Mouse (Mus musculus) intestine, embryonic 14.5 days (tissue): ENCODE measurements around the gene Gna12. TPM values are rescaled to one million over a fixed set of nuclear protein-coding genes. Genes with fewer than 3 reads are reported as not detected.

Experiments
- ATAC-seq: fragments of 200-750 bp; cut with Nextera tagmentation; replicated peaks from 2 replicates; pipeline ENCODE4 v1.8.0; 2017; ENCODE audit warnings: low read depth, moderate number of reproducible peaks, moderate TSS enrichment, moderate library complexity; ENCODE audit not compliant: low FRiP score, low TSS enrichment
- DNase-seq: peaks from one replicate; pipeline ENCODE4 v3.0.0-alpha.2; 2018; ENCODE audit warnings: low spot score
- H3K27ac ChIP-seq: fragments of 300-500 bp; sonication (generic); 2 replicates; pipeline ENCODE4 v1.5.1; 2014; ENCODE audit warnings: low read depth, mild to moderate bottlenecking, control low read depth
- H3K27me3 ChIP-seq: fragments of 300-500 bp; sonication (generic); replicated peaks from 2 replicates; pipeline ENCODE4 v1.6.1; 2014; ENCODE audit warnings: low read length, control low read depth; ENCODE audit not compliant: control insufficient read depth, insufficient read depth
- H3K36me3 ChIP-seq: fragments of 300-500 bp; sonication (generic); 2 replicates; pipeline ENCODE4 v1.6.1; 2014; ENCODE audit warnings: low read length, control low read depth; ENCODE audit not compliant: control insufficient read depth, insufficient read depth
- H3K4me1 ChIP-seq: fragments of 300-500 bp; sonication (generic); replicated peaks from 2 replicates; pipeline ENCODE4 v1.6.1; 2014; ENCODE audit warnings: low read length, control low read depth, mixed read lengths; ENCODE audit not compliant: control insufficient read depth, insufficient read depth
- H3K4me2 ChIP-seq: fragments of 300-500 bp; sonication (generic); 2 replicates; pipeline ENCODE4 v1.6.1; 2014; ENCODE audit warnings: low read length
- H3K4me3 ChIP-seq: fragments of 300-500 bp; sonication (generic); 2 replicates; pipeline ENCODE4 v1.5.1; 2014; ENCODE audit warnings: low read depth, low read length, control low read depth, mixed read lengths
- H3K9ac ChIP-seq: fragments of 300-500 bp; sonication (generic); 2 replicates; pipeline ENCODE4 v1.6.1; 2014; ENCODE audit warnings: mild to moderate bottlenecking, low read length
- H3K9me3 ChIP-seq: fragments of 300-500 bp; sonication (generic); 2 replicates; pipeline ENCODE4 v1.6.1; 2016; ENCODE audit warnings: low read length, control low read depth; ENCODE audit not compliant: control insufficient read depth
- WGBS: fragments of 180-500 bp; shearing (Covaris S2); extraction: QIAGEN DNeasy Blood & Tissue Kit; methylation state at CpG from one replicate; pipeline ENCODE4 v1.1.7; 2014; 5-methylcytosine and 5-hydroxymethylcytosine counted together
- polyA plus RNA-seq: library from polyadenylated mRNA; unstranded; fragments of >200 nt; fragmentation: Nextera tagmentation; extraction: Ambion mirVana; gene quantifications from 2 replicates; pipeline ENCODE4 v1.2.1, GENCODE M21; 2014

Gene Gna12
- polyA plus RNA-seq, 1 experiment from 2014 or later, result 17.7 TPM

DNA sequence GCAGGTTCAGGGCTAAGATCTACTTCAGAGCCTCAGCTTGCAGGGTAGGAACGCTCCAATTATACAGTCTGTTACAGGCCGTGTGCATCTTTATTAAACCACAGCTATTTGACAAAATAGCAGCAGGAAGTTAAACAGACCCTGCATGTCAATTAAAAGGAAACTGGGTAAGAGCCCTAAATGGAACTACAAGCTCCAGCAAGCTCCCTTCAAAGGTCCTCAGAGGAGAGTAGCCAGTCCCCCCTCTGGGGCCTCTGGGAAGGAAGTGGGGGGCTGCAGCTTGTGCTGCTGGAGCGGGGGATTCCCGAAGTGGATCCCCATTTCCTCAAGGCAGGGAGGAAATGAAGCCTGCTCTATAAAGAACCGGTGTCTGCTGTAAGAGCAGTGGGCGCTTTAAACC is 58.6 kb downstream of the Gna12 start:
- 0 out of 2 replicates have a peak overlapping the region, but pooled peaks have one; percentile 16 for H3K4me2 ChIP-seq
- H3K9ac ChIP-seq, result 0 out of 2 replicates have a peak overlapping the region, but pooled peaks have one; percentile 13
- DNase-seq (no peak), ATAC-seq (no peak)
- H3K36me3 ChIP-seq, result peaks cover 6% of the 10 kb centered on the region; the same call in 1 of the 2 replicates
- H3K4me3 ChIP-seq, result no peak overlapping the region
- no peaks in the 10 kb centered on the region for H3K9me3 ChIP-seq
- H3K27ac ChIP-seq, result peak overlapping the region; percentile 83
- peaks cover 37% of the 10 kb centered on the region for H3K4me1 ChIP-seq
- H3K27me3 ChIP-seq, result no peaks in the 10 kb centered on the region
- 28% methylated on average over 6 of the region's 6 CpGs for WGBS

DNA sequence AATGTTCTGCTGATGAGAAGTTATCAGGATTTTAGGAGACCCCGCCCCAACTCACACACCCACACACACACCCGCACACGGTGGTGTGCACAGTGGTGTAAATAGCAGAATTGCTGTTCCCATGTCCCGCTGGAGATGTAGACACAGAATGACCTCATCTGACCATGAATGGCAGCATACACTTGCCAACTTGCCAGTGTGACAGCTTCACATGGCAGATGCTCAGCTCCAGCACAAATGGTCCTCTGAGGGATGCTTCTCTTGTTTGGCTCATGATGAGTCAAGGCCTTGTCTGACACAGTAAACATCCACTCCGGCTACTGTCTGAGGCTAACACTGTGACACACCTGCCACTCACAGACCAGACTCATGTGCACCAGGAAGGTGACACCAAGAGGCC is 61.9 kb downstream of the Gna12 start:
- Histone ChIP-seq H3K9ac (no peak overlapping the region), H3K4me1 (peaks cover 40% of the 10 kb centered on the region), H3K4me2 (no peak overlapping the region), H3K27ac (peak overlapping the region; percentile 85), H3K9me3 (no peaks in the 10 kb centered on the region), H3K4me3 (no peak overlapping the region), H3K36me3 (no peaks in the 10 kb centered on the region), H3K27me3 (no peaks in the 10 kb centered on the region)
- 0 out of 2 replicates have a peak, but pooled peaks have one; percentile 29 for ATAC-seq
- no peak for DNase-seq
- WGBS, result 70% methylated on average over 5 of the region's 5 CpGs

DNA sequence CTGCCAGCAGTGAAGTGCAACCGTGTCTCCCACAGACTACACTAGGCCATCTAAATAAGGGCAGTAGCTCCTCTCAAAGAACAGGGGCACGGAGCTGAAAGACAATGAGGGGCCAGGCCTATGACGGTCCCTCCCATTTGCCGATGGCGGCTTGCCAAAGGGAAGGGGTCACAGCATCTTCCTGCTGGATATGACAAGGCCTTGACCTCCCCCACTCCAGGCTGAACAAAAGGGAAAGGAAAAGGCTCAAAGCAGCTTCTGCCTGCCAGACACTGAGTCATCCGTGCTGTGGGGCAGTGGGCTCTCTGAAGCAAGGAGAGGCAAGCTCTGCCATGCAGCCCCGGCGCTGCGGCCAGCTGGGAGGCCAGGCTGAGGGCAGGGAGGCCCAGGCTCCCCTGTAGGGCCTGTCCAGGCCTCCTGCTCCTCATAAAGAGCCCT is 62.5 kb downstream of the Gna12 start:
- Histone ChIP-seq H3K27me3 (no peaks in the 10 kb centered on the region), H3K27ac (peak overlapping the region; percentile 85), H3K4me1 (peaks cover 40% of the 10 kb centered on the region), H3K9ac (peak overlapping the region; percentile 5; the same call in 1 of the 2 replicates), H3K4me2 (no peak overlapping the region), H3K36me3 (no peaks in the 10 kb centered on the region), H3K9me3 (no peaks in the 10 kb centered on the region), H3K4me3 (no peak overlapping the region)
- WGBS, result 24% methylated on average over 9 of the region's 9 CpGs
- DNase-seq (peak; percentile 73), ATAC-seq (peak; percentile 64)

DNA sequence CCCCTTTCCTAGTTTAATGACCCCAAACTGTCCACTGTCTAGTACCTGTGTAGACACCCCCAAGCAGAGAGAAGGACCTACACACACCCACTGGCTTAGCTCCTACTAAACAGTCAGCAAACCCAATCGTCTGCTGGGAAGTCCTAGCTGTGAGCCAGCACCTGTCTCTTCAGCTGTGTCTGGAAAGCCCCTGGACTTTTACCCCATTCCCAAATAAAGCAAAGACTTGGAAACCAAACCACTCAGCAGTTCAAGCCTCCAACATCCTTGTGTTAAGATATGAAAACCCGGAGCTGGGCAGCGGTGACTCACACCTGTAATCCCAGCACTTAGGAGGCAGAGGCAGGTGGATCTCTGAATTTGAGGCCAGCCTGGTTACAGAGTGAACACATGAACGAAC is 63.7 kb downstream of the Gna12 start:
- Histone ChIP-seq H3K27me3 (no peaks in the 10 kb centered on the region), H3K9ac (no peak overlapping the region), H3K4me3 (no peak overlapping the region), H3K9me3 (no peaks in the 10 kb centered on the region), H3K36me3 (peaks cover 10% of the 10 kb centered on the region), H3K4me1 (peaks cover 29% of the 10 kb centered on the region), H3K4me2 (no peak overlapping the region), H3K27ac (no peak overlapping the region)
- ATAC-seq (no peak), DNase-seq (no peak)
- 85% methylated on average over 4 of the region's 4 CpGs for WGBS

DNA sequence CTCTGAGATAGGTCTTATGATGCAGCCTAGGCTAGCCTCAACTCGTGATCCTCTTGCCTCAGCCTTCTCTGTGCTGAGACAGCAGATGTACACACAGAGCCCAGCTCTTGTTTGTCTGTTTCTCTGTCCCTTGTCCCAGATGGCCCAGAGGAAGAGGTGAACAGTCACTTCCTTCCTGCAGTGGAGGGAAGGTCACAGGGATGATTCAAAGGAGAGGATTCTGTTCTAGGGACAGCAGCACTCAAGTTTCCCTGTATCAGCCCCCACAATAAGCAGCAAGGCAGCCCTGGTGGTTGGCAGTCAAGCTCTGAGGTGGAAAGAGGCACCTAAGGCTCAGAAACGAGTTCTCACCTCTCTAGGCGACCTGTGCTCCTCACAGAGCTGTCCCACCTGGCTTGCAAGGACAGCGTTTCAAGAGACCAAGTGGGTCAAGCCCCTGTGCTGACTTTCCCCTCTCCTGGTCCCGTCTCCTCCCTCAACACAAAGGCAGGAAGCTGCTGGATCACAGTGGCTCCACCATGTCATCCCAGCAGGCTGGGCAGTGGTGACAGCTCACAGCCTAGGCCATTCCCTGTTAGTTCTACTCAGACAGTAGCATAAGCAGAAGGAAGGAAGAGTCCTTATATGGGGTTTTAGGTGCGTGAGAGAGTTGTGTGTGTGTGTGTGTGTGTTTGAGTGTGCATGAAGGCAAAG is 65.2 kb downstream of the Gna12 start:
- DNase-seq, result no peak
- no peak overlapping the region for H3K9ac ChIP-seq
- no peak overlapping the region for H3K4me3 ChIP-seq
- H3K27ac ChIP-seq, result peak overlapping the region; percentile 43; the same call in 1 of the 2 replicates
- H3K4me2 ChIP-seq, result no peak overlapping the region
- no peaks in the 10 kb centered on the region for H3K9me3 ChIP-seq
- H3K4me1 ChIP-seq, result peaks cover 24% of the 10 kb centered on the region
- H3K27me3 ChIP-seq, result no peaks in the 10 kb centered on the region
- ATAC-seq, result no peak
- peaks cover 24% of the 10 kb centered on the region for H3K36me3 ChIP-seq
- 67% methylated on average over 6 of the region's 6 CpGs for WGBS

DNA sequence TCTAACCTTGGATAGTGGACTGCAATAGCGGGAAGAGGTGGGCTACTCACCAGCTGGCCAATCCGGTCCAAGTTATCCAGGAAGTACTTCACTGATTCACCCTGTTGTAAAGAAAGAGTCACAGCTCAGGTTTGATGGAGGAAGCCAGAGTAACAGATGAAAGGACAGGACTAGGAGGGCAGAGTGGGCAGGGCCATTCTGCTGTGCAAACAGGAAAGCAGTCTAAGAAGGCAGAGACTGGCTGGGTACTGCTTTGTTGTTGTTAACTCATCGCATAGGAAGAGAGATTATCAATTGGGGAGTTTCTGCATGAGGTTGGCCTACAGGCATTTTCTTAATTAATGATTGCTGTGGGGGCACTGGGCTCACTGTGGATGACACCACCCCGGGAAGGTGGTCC is 67.7 kb downstream of the Gna12 start:
- H3K4me3 ChIP-seq, result no peak overlapping the region
- H3K4me2 ChIP-seq, result no peak overlapping the region
- no peaks in the 10 kb centered on the region for H3K27me3 ChIP-seq
- no peaks in the 10 kb centered on the region for H3K9me3 ChIP-seq
- DNase-seq (no peak), ATAC-seq (no peak)
- peaks cover 5% of the 10 kb centered on the region; the same call in 1 of the 2 replicates for H3K4me1 ChIP-seq
- WGBS, result 82% methylated on average over 4 of the region's 4 CpGs
- H3K9ac ChIP-seq, result no peak overlapping the region
- peaks cover 50% of the 10 kb centered on the region for H3K36me3 ChIP-seq
- H3K27ac ChIP-seq, result 0 out of 2 replicates have a peak overlapping the region, but pooled peaks have one; percentile 16

DNA sequence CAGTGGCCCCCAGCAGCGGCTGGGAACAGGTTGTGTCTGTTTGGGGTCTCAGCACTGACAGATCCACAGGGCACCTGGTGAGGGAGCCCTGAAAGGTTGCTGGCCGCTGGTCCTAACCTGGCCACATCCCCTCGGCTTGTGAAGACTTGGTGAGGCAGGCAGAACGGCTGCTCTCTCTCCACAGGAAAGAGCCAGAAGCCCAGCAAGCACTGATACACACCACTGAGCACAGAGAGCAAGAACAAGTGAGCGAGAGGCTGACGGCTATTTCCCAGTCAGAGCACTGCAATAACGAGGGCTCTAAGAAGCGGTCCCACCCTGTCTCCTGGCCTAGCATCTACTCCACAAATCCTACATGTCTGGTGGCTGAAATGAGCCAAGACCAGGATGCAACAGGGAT is 71.4 kb downstream of the Gna12 start:
- no peak overlapping the region for H3K9ac ChIP-seq
- no peaks in the 10 kb centered on the region for H3K27me3 ChIP-seq
- WGBS, result 87% methylated on average over 8 of the region's 8 CpGs
- no peak overlapping the region for H3K4me3 ChIP-seq
- no peak overlapping the region for H3K4me2 ChIP-seq
- no peaks in the 10 kb centered on the region for H3K9me3 ChIP-seq
- DNase-seq (no peak), ATAC-seq (no peak)
- H3K4me1 ChIP-seq, result peaks cover 7% of the 10 kb centered on the region; the same call in 1 of the 2 replicates
- H3K36me3 ChIP-seq, result peaks cover 52% of the 10 kb centered on the region
- H3K27ac ChIP-seq, result no peak overlapping the region

DNA sequence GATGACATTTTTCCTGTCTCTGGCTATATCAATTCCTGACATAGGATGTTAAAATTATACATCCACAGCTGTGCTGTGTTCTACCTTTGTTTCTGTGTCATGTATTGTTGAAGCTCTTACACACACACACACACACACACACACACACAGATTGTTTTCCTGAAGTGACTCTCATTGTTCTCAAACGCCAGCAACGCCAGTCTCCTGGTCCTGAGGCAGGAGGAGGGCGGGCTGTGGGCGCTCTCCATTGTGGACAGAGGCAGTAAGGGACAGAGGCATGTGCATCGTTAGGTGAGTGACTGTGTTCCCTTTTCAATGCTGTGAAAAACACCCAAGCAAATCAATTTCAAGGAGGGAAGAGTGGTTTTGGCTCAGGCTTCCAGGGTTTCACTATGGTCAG is 77.0 kb downstream of the Gna12 start:
- H3K9ac ChIP-seq, result no peak overlapping the region
- H3K36me3 ChIP-seq, result peaks cover 9% of the 10 kb centered on the region
- H3K27ac ChIP-seq, result no peak overlapping the region
- H3K27me3 ChIP-seq, result no peaks in the 10 kb centered on the region
- H3K9me3 ChIP-seq, result no peaks in the 10 kb centered on the region
- DNase-seq (no peak), ATAC-seq (no peak)
- no peak overlapping the region for H3K4me3 ChIP-seq
- WGBS, result 83% methylated on average over 5 of the region's 5 CpGs
- peaks cover 7% of the 10 kb centered on the region; the same call in 1 of the 2 replicates for H3K4me1 ChIP-seq
- no peak overlapping the region for H3K4me2 ChIP-seq

DNA sequence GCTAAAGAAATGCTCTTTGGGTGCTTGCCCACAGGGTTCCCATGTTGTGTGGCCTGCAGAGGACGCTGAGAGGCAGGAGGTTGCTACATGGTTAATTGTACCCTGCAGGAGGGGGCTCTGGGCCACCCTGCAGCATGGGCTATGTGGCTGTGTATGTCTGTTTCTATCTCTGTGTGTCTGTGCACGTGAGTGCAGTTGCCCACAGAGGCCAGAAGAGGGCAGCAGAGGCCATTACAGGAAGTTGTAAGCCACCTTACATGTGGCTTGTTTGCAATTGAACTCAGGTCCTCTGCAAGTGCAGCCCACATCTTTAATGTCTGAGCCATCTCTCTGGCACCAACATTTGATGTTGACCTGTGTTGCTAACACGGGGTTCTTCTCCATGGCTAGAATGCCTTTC is 77.6 kb downstream of the Gna12 start:
- H3K9me3 ChIP-seq, result no peaks in the 10 kb centered on the region
- ATAC-seq (no peak), DNase-seq (no peak)
- no peak overlapping the region for H3K27ac ChIP-seq
- H3K4me1 ChIP-seq, result peaks cover 7% of the 10 kb centered on the region; the same call in 1 of the 2 replicates
- no peak overlapping the region for H3K9ac ChIP-seq
- no peak overlapping the region for H3K4me2 ChIP-seq
- WGBS, result 94% methylated on average over 3 of the region's 3 CpGs
- H3K4me3 ChIP-seq, result no peak overlapping the region
- H3K36me3 ChIP-seq, result peaks cover 4% of the 10 kb centered on the region
- no peaks in the 10 kb centered on the region for H3K27me3 ChIP-seq
